Mouse (Mus musculus): ENCODE measurements at regions not wholly inside any gene's neighbourhood (a gene's known extent, or its start where the extent isn't known, plus 50 kb on each side); places are given as distances from the start of the nearest gene placed in this dataset.
A peak's percentile ranks its signal among the peaks of the same experiment; 100 is the strongest.

DNA sequence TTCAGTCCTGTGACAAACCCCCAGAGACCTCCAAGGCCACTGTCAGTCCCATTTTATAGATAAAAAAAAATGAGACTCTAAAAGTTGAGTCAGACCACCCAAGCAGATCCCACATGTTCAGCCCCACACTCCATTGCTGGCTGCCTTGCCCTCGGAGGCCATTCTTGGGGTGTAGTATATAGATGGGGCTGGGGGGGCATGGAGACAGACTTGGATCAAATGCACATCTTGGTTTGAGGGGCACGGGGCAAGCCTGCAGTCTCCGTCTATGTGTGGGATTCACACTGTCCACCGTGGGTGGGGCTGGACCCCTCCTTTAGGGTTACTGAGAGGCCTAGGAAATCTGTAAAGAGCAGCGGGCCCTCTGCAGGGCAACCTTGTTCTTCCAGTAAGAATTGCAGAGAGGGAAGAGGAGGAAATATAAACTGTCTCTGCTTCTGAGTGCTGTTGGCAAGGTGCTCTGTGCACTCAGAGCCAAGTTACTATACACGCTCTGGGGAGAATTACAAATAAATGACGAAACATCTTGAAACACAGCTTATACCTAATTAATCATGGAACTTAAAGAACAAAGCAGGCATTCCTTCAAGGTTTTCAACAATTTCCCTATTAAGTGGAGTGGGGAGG is 184.4 kb upstream of the Habp2 start:
- no peak for DNase-seq (ENCODE audit: low spot score in 2 of 2)

DNA sequence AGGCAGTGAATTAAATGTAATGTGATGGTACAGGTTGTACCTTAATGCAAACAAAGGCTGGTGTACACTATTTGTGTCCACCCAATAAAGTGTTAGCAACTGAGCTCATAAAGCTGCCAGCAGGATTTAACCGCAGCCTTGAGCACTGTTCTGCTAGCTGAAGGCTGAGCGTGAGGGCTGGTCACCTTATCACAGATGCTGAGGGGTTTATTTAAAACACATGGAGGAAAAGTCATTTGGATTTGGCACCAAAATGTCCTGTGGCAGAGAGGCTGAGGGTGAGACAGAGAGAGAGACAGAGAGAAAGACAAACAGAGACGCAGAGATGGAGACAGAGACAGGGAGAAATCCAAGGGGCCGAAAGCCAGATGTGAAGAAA is 181.9 kb upstream of the Habp2 start:
- no peak for DNase-seq (ENCODE audit: low spot score in 2 of 2)

GRCm38 (mm10) chr19:56105452-56106091 is 181.4 kb upstream of the Habp2 start:
- no peak for DNase-seq (ENCODE audit: low spot score in 2 of 2)

- DNase-seq (ENCODE audit: low spot score in 2 of 2): no peak
Measured at GRCm38 (mm10) chr19:56108796-56109195, 178.1 kb upstream of the Habp2 start.

DNA sequence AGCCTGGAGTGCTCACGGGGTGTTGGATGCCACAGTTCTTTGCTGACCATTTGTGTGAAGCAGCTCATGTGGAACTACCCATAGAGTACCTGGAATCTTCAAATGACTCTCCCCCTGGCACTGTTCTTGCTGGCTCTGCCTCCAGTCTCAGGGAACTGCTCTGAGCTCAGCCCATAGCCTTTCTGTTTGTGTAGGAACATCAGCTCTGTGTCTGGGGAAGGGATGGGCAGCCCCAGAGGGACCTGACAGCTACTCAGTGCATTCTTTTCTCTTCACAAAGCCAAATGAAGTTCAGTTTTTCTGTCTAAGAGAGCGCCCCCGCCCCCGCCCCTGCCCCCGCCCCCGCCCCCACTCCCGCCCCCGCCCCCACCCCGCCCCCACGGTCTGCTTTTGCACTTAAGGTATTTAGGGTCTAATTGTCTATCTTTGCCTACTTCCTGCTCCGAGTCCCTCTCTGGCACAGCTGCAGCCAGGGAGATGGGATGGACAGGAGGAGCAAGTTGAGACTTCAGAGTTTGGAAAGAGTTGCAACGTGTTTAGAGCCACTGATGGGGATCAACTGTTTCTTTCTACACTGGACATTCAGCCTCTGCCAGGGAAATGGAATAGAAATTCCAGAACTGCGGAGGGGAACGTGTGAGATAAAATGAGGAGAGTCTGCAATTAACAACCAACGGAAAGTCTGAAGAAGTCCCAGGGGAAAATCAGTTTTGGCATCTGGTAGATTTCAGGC is 171.2 kb upstream of the Habp2 start:
- no peak for DNase-seq (ENCODE audit: low spot score in 2 of 2)

GRCm38 (mm10) chr19:56116285-56116680 is 170.7 kb upstream of the Habp2 start:
- no peak for DNase-seq (ENCODE audit: low spot score in 2 of 2)

- DNase-seq (ENCODE audit: low spot score in 2 of 2): no peak
Measured at GRCm38 (mm10) chr19:56120723-56121122, 166.2 kb upstream of the Habp2 start.

DNA sequence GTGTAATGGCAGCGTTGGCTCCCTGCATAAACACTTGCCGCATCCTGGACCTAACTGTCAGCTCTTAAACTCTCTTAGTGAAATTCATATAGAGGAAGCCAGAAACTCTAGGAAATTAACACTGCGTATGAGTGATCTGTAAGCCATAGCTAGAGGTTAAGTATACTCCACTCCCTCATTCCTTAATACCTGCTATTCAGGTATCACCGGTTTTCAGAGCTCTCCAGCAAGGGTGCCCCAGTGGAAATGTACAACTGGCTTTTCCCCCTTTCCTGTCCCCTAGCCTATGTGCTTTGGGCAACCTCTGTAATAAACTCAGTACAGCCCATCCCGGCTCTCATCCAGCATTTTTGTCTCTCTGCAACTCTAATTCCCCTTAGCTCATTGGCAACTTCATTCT is 164.8 kb upstream of the Habp2 start:
- no peak for DNase-seq (ENCODE audit: low spot score in 2 of 2)

- DNase-seq (ENCODE audit: low spot score in 2 of 2): no peak
Measured at GRCm38 (mm10) chr19:56131556-56131955, 155.4 kb upstream of the Habp2 start.

DNA sequence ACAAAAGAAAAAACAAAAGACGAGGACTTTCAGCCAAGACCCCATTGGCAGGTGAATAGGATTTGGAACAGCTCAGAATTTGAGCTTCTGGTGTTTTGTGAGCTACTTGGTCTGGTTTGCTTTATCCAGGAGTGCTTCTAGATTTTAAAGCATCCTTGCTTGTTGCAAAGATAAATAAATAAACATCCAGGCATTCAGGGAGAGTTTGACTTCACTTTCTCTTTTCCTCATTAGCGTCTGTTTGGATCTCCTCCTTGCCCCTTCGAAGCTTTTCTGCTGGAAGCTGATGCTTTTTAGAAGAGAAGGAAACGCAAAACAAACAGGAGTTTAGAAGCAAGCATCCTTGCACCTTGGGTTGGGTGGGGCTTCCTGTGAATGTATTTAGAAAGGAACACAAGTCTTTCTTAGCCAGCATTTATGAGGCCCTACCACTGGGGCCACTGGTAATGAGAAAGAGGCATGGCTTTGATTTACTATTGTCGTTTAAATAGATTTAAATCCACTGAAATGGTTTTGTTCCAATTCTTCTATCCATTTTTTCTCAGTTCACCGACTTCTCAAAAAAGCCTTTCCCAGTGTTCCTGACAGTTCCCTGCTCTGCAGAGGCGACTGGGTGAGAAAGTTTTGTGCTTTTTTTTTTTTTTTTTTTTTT is 153.9 kb upstream of the Habp2 start:
- DNase-seq (ENCODE audit: low spot score in 2 of 2): no peak

DNA sequence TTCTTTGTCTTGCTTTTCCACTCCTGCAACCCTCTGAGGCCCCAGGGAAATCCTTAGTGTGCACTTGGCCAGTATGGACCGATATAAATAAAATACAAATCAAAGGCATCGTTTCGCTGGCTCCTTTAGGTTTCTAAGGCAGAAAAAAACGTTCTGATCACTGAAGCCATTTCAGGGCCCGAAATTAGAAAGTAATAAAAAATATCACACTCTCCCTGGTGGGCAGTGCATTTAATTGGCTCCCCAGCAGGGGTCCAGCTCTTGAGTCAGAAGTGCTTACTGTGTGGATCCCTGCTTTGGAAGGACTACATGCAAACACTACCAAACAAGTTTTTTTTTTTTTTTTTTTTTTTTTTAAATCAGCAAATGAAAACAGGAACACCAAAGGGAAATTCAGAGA is 153.4 kb upstream of the Habp2 start:
- DNase-seq (ENCODE audit: low spot score in 2 of 2): no peak

- no peak for DNase-seq (ENCODE audit: low spot score in 2 of 2)
Measured at GRCm38 (mm10) chr19:56134081-56134818, 152.7 kb upstream of the Habp2 start.

DNA sequence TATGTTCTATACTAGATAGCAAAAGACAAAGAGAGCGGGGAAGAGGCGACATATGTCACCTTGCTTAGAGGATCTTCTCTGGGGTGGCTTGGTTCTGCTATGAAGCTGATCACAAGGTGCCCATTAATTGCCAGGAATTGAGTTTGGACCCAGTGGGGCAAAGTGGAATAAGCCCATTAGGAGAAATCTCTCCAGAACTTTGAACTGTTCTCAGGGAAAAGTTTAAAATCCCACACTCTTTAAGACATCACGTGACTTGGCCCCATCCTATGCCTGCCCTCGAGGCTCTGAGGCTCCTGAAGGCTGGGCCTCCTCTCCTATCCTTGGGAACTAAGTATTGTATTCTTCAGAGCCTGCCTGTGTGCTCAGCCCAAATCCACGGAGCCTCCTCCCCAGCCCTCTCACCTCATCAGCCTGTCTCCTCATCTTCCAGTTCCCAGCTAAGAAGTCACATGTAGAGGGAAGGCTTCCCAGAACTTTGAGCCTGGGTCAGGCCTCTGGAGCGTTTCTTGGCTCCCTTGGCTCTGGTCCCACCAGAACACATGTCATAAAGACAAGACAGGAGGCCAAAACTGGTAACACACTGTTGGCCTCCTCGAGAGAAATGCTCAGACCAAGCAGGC is 151.5 kb upstream of the Habp2 start:
- no peak for DNase-seq (ENCODE audit: low spot score in 2 of 2)

DNA sequence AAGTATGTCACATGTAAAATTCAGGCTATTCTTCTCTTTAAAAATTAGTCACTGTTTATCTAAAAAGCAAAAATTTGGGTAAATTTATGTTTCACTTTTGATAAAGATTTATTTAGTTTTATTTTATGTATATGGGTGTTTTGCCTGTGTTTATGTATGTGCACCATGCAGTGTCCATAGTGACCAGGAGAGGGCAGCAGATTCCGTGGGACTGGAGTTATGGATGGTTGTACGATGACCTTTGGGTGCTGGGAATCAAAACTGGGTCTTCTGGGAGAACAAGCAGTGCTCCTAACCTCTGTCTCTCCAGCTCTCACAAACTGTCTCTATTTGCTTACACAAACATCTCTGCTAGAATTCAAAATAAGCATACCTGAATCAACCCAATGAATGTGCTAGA is 146.4 kb upstream of the Habp2 start:
- DNase-seq (ENCODE audit: low spot score in 2 of 2): no peak

DNA sequence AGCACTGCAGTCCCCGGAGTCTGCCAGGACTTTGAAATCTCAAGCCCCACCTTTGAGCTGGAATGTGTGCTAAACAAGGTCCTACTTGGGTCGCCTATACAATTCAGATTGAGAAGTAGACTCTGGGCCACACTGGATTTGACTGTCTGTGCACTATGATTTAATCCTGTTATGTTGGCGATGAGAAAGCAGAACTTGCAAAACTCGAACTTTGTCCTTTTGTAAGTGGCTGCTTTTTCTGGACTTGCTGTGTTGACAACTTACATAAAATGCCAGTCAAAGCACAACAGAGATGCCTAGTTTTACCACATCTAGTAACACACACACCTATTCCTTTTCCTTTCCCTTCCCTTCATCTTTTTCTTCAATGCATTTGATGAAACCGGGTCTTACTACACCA is 142.7 kb upstream of the Habp2 start:
- DNase-seq (ENCODE audit: low spot score in 2 of 2): no peak

GRCm38 (mm10) chr19:56157120-56157519 is 129.8 kb upstream of the Habp2 start:
- DNase-seq (ENCODE audit: low spot score in 2 of 2): no peak

GRCm38 (mm10) chr19:56162156-56162555 is 124.8 kb upstream of the Habp2 start:
- no peak for DNase-seq (ENCODE audit: low spot score in 2 of 2)

DNA sequence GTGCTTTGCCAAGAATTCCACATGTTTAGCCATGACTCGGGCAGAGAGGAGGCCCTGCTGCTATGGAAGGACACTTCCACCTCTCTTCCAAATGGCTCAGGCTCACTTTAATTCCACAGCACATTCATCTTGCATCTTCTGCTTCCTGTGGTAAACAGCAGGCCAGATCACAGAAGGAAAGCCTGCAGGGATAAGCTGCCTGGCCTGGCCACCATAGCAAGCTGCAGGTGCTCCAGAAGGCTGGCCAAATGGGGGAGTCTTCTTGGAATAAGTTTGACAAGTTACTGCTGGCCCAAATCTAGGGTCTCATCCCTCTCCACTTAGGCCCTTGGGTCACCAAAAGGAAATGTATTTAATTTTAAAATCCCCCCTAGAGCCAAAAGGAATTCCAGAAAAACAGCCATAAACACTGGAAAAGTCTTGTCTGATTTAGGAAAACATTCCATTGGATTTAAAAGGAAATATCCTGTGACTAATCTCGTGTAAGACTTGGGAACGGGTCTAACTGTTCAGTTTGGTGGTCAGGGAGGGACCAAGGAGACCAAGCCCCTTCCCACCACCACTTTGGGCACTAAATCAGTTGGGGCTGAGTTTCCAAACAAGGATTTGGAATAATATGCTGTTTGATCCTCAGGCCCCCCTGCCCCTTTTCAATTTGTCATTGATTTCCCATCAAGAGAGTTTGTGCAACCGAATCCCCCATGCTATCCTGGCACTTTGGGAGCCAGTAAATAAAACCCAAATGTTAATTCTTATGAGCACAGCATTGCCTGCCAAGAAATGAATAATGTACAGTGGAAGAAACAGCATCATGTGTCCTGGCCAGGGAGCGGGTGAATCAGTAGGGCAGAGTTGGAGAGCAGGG is 117.6 kb upstream of the Habp2 start:
- DNase-seq (ENCODE audit: low spot score in 2 of 2): no peak

- no peak for DNase-seq (ENCODE audit: low spot score in 2 of 2)
Measured at GRCm38 (mm10) chr19:56169998-56170274, 117.0 kb upstream of the Habp2 start.

DNA sequence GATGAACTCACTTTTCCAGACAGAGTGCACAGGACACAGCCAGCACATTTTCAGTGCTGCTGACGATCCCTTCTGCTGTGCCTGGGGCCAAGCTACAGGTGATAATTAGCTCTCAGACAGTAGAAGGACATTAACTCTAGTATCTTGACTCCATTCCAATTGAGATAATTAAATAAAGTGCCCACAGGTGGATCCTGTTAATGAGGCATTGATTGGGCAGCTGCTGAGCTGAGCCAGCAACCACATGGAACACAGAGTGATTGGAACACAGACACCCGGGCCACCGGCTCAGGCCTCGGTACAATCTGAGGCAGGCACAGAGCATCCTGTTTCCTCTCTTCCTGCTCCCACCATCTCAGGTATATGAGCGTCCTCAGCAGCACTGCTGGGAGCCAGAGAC is 114.5 kb upstream of the Habp2 start:
- DNase-seq (ENCODE audit: low spot score in 2 of 2): peak in 1 of 2 experiments; percentile 50

- DNase-seq (ENCODE audit: low spot score in 2 of 2): no peak
Measured at GRCm38 (mm10) chr19:56176059-56176458, 110.9 kb upstream of the Habp2 start.
